Mouse (Mus musculus) MEL (cell line): ENCODE measurements around the gene Insrr.

Experiments used
- POLR2A ChIP-seq, 2 experiments: IDR thresholded peaks; 2 replicates each; pipeline ENCODE4 v1.6.1; 2011 to 2012; ENCODE audit warnings: low read length in 2 of 2, mild to moderate bottlenecking in 2 of 2, control low read depth in 1 of 2, improper control_type of control experiment in 1 of 2, low read depth in 1 of 2, moderate library complexity in 1 of 2; ENCODE audit not compliant: control insufficient read depth in 1 of 2, insufficient read depth in 1 of 2, poor library complexity in 1 of 2
- ZNF384 ChIP-seq: IDR thresholded peaks from 2 replicates; pipeline ENCODE4 v1.6.1; 2012; ENCODE audit warnings: low read depth, mild to moderate bottlenecking, inconsistent platforms, low read length, improper control_type of control experiment

DNA sequence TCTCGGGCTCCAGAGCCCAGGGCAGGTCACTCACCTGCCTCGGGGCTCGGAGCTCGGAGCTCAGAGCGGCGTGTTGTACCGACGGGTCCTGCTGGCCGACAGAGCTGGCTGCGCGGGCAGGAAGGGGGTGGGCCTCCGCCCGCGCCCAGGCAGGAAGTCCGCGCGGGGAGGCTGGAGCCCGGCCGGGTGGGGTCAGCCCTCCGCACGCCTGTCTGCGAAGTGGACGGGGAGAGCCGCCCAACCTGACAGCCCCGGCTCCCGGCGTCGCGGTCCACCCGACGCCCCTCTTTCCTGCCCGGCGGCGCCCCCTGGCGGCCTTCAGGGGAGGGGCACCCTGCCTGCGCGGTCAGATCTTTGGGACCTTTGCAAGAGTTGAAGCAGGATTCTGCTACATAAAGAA is 27.9 kb upstream of the Insrr start:
- TF ChIP-seq POLR2A (IDR thresholded peaks at IDR 0.05; ENCODE audit: control insufficient read depth in 1 of 2, insufficient read depth in 1 of 2, low read depth in 1 of 2, low read length in 2 of 2, poor library complexity in 1 of 2), result no peak
- no peak for TF ChIP-seq ZNF384
